ENCODE assay signal across 16 mouse cellular contexts in the genomic region with DNA sequence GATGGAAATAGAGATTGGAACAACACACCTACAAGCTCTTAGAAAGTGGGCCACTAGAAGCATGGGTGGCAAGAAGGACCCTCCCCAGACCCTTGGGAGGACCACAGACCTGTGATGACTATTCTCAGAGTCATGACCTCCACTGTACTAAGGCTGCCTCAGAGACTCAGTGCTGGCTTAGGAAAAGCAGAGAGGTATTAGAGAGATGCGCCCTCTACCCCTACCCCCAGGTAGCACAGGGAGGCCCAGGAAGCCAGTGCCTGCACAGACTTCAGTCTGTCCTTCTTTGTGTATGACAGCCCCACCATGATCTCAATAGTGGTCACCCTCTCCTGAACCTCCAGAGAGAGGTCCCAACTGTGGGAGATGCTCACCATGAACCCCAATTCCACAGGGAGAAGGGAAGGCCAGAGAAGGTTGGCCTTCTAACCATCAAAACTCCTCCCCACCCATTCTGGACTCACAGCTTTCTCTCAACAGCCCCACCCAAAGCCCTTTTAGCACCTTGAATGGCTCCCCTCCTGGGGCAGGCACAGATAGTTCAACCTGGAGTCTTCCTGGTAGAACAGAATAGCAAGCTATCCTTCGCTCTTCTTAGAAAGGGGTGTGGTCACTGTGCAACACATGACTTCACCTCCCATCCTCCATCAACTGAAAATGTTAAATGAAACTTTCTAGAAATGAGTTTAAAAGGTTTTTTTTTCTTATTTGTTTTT.
"Had no signal": no experiment of that assay in that cellular context is flagged by ENCODE, and none has a peak within 500 bp of the region (broad histone marks: within the 10 kb centered on the region; RNA-seq: fewer than 3 reads in every experiment).

No protein-coding gene starts in this region.

- ATAC-seq: liver, postnatal 0 days; midbrain, embryonic 15.5 days had no signal

- H3K4me3 ChIP-seq: limb, embryonic 12.5 days; liver, embryonic 13.5 days; midbrain, embryonic 10.5 days; midbrain, embryonic 15.5 days; neural tube, embryonic 13.5 days had no signal

- H3K36me3 ChIP-seq: limb, embryonic 12.5 days; liver, embryonic 13.5 days; midbrain, embryonic 10.5 days had no signal

- H3K27me3 ChIP-seq: limb, embryonic 12.5 days; midbrain, embryonic 15.5 days; neural tube, embryonic 13.5 days had no signal

- H3K4me1 ChIP-seq: liver, embryonic 13.5 days; neural tube, embryonic 13.5 days had no signal

- H3K4me2 ChIP-seq: limb, embryonic 12.5 days; liver, embryonic 13.5 days; midbrain, embryonic 15.5 days; neural tube, embryonic 13.5 days had no signal

- H3K9me3 ChIP-seq: limb, embryonic 12.5 days; liver, embryonic 13.5 days; midbrain, embryonic 10.5 days; midbrain, embryonic 15.5 days; neural tube, embryonic 13.5 days had no signal

- DNase-seq: kidney, adult 9 months; kidney, postnatal 36 days; layer of hippocampus, adult 9-11 months; layer of hippocampus, postnatal 36 days; liver; liver, embryonic 13.5 days; liver, postnatal 0 days; lung, postnatal 36 days; retina, postnatal 1 day; right cerebral cortex, postnatal 4 days; spleen, adult 18-20 months had no signal

- H3K27ac ChIP-seq: kidney, postnatal 0 days; limb, embryonic 12.5 days; liver, embryonic 13.5 days; midbrain, embryonic 10.5 days; midbrain, embryonic 15.5 days; neural tube, embryonic 13.5 days had no signal

- H3K9ac ChIP-seq: limb, embryonic 12.5 days; liver, embryonic 13.5 days; liver, postnatal 0 days; midbrain, embryonic 15.5 days; neural tube, embryonic 13.5 days had no signal
